Mouse (Mus musculus) kidney, adult 10 weeks (tissue): ENCODE data around the gene Sat2. TPM values are rescaled to one million over a fixed set of nuclear protein-coding genes. Genes with fewer than 3 reads are reported as not detected.

Experiments used
- polyA plus RNA-seq: library from polyadenylated mRNA; stranded (reverse); fragments of 350-450 nt; fragmentation: Illumina TruSeq; extraction: RNeasy Lipid Tissue Mini Kit (QIAGEN cat#74804); gene quantifications from one replicate; pipeline ENCODE4 v1.2.3, GENCODE M21; 2014; ENCODE audit warnings: low read depth, low replicate concordance

The Sat2 gene
- polyA plus RNA-seq, result 7.5 TPM

DNA sequence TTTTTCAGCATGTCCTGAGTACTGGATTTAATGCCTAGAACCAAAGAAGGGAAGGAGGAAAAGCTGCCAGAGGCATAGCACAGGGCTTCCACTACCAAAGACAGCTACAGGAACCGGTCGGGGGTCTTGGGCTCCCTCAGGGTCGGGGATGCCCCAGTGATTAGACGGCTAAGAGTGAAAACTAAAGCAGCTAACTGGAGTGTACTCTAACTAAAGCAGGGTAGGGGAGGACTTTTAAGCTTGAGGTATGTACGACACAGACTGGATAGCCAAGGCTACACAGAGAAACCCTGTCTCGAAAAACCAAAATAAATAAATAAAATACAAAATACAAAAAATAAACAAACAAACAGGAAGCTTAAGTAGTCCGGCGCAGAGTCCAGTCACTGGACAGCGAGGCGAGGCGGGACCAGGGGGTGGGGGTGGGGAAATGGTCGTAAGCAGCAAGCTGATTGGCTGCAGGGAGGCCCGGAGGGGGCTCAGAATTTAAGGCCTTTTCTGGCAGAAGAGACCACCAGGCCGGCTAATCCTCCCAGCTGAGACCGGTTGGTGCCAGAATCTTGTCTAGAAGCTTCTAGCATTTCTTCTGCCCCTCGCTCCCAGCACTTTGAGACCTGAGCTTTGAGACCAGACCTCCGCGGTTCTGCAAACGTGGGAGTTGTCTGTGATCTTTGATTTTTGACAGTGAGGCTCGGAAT is at the start of gene Sat2:
TSS of gene Sat2 (plus strand) at position 454 of the 698 bp plus-strand sequence.

DNA sequence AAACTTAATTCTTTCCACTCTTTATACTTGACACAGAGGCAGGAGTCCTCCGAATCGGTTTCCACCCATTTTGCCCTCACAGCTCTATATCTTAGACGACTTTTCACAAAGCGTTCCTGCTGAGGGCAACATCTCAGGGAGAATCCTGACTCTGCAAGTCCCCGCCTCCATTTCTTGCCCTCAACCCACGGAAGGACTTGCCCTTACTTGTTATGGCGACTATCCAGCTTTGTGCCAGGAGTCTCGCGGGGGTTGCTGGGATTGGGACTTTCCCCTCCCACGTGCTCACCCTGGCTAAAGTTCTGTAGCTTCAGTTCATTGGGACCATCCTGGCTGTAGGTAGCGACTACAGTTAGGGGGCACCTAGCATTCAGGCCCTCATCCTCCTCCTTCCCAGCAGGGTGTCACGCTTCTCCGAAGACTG is 41.7 kb upstream of the Sat2 start, which contains the start of the genes Wrap53 and Trp53:
TSS of gene Wrap53 (minus strand) at position 165 of the 424 bp plus-strand sequence.
TSS of gene Trp53 (plus strand) at position 269 of the 424 bp plus-strand sequence.

GRCm38 (mm10) chr11:69605726-69606490 is 15.9 kb upstream of the Sat2 start, which contains the start of gene Atp1b2:
TSS of gene Atp1b2 (minus strand) at chr11:69605942.

GRCm38 (mm10) chr11:69617805-69618204 is 4.0 kb upstream of the Sat2 start, which contains the start of gene Shbg:
TSS of gene Shbg (minus strand) at chr11:69617905.

GRCm38 (mm10) chr11:69632284-69633089 is 10.7 kb downstream of the Sat2 start, which contains the start of gene Fxr2:
TSS of gene Fxr2 (plus strand) at chr11:69632990.

GRCm38 (mm10) chr11:69655264-69656064 is 33.6 kb downstream of the Sat2 start, which contains the start of gene Sox15:
TSS of gene Sox15 (plus strand) at chr11:69655314.

GRCm38 (mm10) chr11:69662213-69662966 is 40.6 kb downstream of the Sat2 start, which contains the start of gene Mpdu1:
TSS of gene Mpdu1 (minus strand) at chr11:69662642.

DNA sequence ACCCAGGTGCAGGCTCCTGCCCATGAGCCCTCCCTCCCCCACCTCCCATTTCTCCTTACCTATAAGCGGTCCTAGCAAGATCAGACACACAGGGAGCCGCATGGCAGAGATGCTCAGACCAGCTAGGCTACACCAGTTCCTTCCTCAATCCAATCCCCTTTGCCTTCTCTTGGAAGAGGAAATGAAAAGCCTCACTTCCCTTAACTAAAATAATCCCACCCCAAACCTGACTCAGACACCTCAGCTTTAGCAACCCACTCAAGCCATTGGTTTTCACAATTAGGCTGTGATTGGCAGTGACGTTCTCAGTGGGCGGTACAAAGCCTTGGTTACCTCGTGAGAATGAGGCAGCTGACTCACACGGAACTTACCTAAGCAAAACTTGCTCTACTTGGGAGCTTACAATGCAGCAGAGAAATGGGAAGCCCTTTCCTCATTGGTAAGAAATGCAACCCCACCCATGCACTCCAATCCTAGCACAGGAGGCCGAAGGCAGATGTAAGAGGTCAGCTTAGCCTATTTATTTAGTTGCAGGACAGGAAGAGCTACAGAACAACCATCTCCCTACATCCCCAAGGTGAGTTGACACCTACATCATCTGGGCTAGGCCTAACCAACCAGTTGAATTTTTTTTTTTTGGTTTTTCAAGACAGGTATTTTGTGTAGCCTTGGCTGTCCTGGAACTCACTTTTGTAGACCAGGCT is 44.3 kb downstream of the Sat2 start, which contains the start of gene Cd68:
TSS of gene Cd68 (minus strand) at position 193 of the 704 bp plus-strand sequence.

GRCm38 (mm10) chr11:69672211-69672706 is 50.4 kb downstream of the Sat2 start, which contains the start of gene Eif4a1:
TSS of gene Eif4a1 (minus strand) at chr11:69672423.

Other genes starting within 250 kb of the Sat2 start
- 4.1 TPM for gene Naa38, start 226.5 kb upstream of the Sat2 start, polyA plus RNA-seq
- 41.9 TPM for gene Cyb5d1, start 226.4 kb upstream of the Sat2 start, polyA plus RNA-seq
- gene Tmem88, start 223.8 kb upstream of the Sat2 start, polyA plus RNA-seq, result 0.65 TPM
- gene Kdm6b, start 208.3 kb upstream of the Sat2 start, polyA plus RNA-seq, result 2.0 TPM
- not detected for gene Dnah2, start 72.9 kb upstream of the Sat2 start, polyA plus RNA-seq
- not detected for gene Efnb3, start 61.8 kb upstream of the Sat2 start, polyA plus RNA-seq
- 2.1 TPM for gene Wrap53, start 41.8 kb upstream of the Sat2 start, polyA plus RNA-seq
- 2.5 TPM for gene Trp53, start 41.7 kb upstream of the Sat2 start, polyA plus RNA-seq
- gene Atp1b2, start 16.1 kb upstream of the Sat2 start, polyA plus RNA-seq, result 15.9 TPM
- gene Shbg, start 4.1 kb upstream of the Sat2 start, polyA plus RNA-seq, result 0.32 TPM
- 9.5 TPM for gene Fxr2, start 11.0 kb downstream of the Sat2 start, polyA plus RNA-seq
- gene Sox15, start 33.3 kb downstream of the Sat2 start, polyA plus RNA-seq, result not detected
- gene Mpdu1, start 40.6 kb downstream of the Sat2 start, polyA plus RNA-seq, result 16.5 TPM
- gene Cd68, start 44.1 kb downstream of the Sat2 start, polyA plus RNA-seq, result 1.3 TPM
- gene Eif4a1, start 50.4 kb downstream of the Sat2 start, polyA plus RNA-seq, result 371 TPM
- 58.9 TPM for gene Senp3, start 60.1 kb downstream of the Sat2 start, polyA plus RNA-seq
- 5.9 TPM for gene Tnfsf13, start 63.8 kb downstream of the Sat2 start, polyA plus RNA-seq
- 2.4 TPM for gene Tnfsf12, start 73.8 kb downstream of the Sat2 start, polyA plus RNA-seq
- gene Tnfsfm13, start 74.1 kb downstream of the Sat2 start, polyA plus RNA-seq, result 1.1 TPM
- gene Polr2a, start 136.6 kb downstream of the Sat2 start, polyA plus RNA-seq, result 20.8 TPM
- gene Slc35g3, start 139.9 kb downstream of the Sat2 start, polyA plus RNA-seq, result not detected
- 16.5 TPM for gene Zbtb4, start 143.9 kb downstream of the Sat2 start, polyA plus RNA-seq
- gene Chrnb1, start 173.9 kb downstream of the Sat2 start, polyA plus RNA-seq, result 3.2 TPM
- gene Fgf11, start 179.8 kb downstream of the Sat2 start, polyA plus RNA-seq, result 3.0 TPM
- 6.4 TPM for gene Tmem102, start 183.6 kb downstream of the Sat2 start, polyA plus RNA-seq
- not detected for gene Gm39566, start 193.3 kb downstream of the Sat2 start, polyA plus RNA-seq
- not detected for gene Spem2, start 196.4 kb downstream of the Sat2 start, polyA plus RNA-seq
- not detected for gene Spem1, start 200.2 kb downstream of the Sat2 start, polyA plus RNA-seq
- gene Nlgn2, start 215.8 kb downstream of the Sat2 start, polyA plus RNA-seq, result 0.20 TPM
- 42.3 TPM for gene Tmem256, start 216.5 kb downstream of the Sat2 start, polyA plus RNA-seq
- 0.77 TPM for gene Plscr3, start 224.4 kb downstream of the Sat2 start, polyA plus RNA-seq
- 1.4 TPM for gene Tnk1, start 236.7 kb downstream of the Sat2 start, polyA plus RNA-seq